12 mouse cellular contexts compared by ENCODE assay signal in genomic region chr13:75088597-75088996, GRCm38 (mm10). TPM values are rescaled to one million over a fixed set of nuclear protein-coding genes. Genes with fewer than 3 reads are reported as not detected.
DNase-seq lines count a peak whose midpoint lies in the region; ATAC-seq and TF ChIP-seq lines count a peak whose summit lies in the region.
"Had no signal": no experiment of that assay in that cellular context is flagged by ENCODE, and none has a peak within 500 bp of the region (broad histone marks: within the 10 kb centered on the region; RNA-seq: fewer than 3 reads in every experiment).

No protein-coding gene starts in this region.

- no peak overlapping the region for H3K4me2 ChIP-seq in limb, embryonic 12.5 days

- H3K4me3 ChIP-seq in limb, embryonic 12.5 days (replicated peaks), result no peak overlapping the region
- no peak overlapping the region for H3K4me3 ChIP-seq in gastrocnemius, adult 2 months

- TF ChIP-seq CTCF in gastrocnemius, adult 2 months (IDR thresholded peaks at IDR 0.05), result no peak

- H3K27me3 ChIP-seq in limb, embryonic 12.5 days, result peaks cover 32% of the 10 kb centered on the region

- no peaks in the 10 kb centered on the region for H3K9me3 ChIP-seq in limb, embryonic 12.5 days
- H3K9me3 ChIP-seq: G1E had no signal

- no peak overlapping the region for H3K27ac ChIP-seq in limb, embryonic 12.5 days
- no peak overlapping the region for H3K27ac ChIP-seq in gastrocnemius, adult 2 months

- H3K36me3 ChIP-seq in limb, embryonic 12.5 days, result no peaks in the 10 kb centered on the region
- H3K36me3 ChIP-seq: G1E had no signal

- peak; percentile 66; the same call in 1 of the 2 replicates for ATAC-seq in limb, embryonic 12.5 days (ENCODE audit: insufficient number of reproducible peaks, insufficient read depth, low FRiP score, low TSS enrichment, low read depth)

- intact Hi-C loops in gastrocnemius, adult 2 months (cut with DNase I), result no loop called here

- H3K9ac ChIP-seq in limb, embryonic 12.5 days (replicated peaks), result no peak overlapping the region

- 21% methylated on average over 6 of the region's 6 CpGs for WGBS in limb, embryonic 12.5 days

- DNase-seq in heart, postnatal 4 days, result peak; percentile 41
- DNase-seq in heart, adult 9 months (ENCODE audit: low spot score in 2 of 2), result no peak
- peak; percentile 50 for DNase-seq in ES-CJ7 (ENCODE audit: low read depth, low spot score)
- peak; percentile 75 for DNase-seq in embryo, embryonic 11 days
- DNase-seq in gastrocnemius, postnatal 25 days, result no peak
- DNase-seq in ovary, adult 18-20 months (ENCODE audit: low spot score), result no peak
- DNase-seq in gastrocnemius, adult 2 months, result no peak
- DNase-seq: cerebellum, adult 11-12 months; layer of hippocampus, adult 9-11 months; right cerebral cortex, postnatal 25 days had no signal

- peaks cover 11% of the 10 kb centered on the region; the same call in 1 of the 2 replicates for H3K4me1 ChIP-seq in limb, embryonic 12.5 days (replicated peaks)

RNA-seq across cellular contexts. Expression of gene Pcsk1, which starts 1.0 kb away (rescaled TPM):
- under 1 TPM; 0.05 to 0.20 TPM for total RNA-seq in heart, postnatal 4 days (2021)
- 0.05 TPM in 2 replicates for polyA plus RNA-seq in limb, embryonic 12.5 days (2016; fragmentation: Nextera tagmentation; extraction: Ambion mirVana)
- under 1 TPM; 0.21 to 0.33 TPM for total RNA-seq in gastrocnemius, postnatal 25 days (2021)
- under 1 TPM; 0.15 to 0.50 TPM for total RNA-seq in gastrocnemius, adult 2 months (2021)
- polyA plus RNA-seq: G1E had no signal

Comparison
In these comparisons a context has a peak if more than half of its experiments do, and no peak if none do; other contexts are left out.
1. DNase-seq: peak in heart, postnatal 4 days (single experiment), ES-CJ7 (single experiment) and embryo, embryonic 11 days (single experiment); none in heart, adult 9 months (0 of 2), gastrocnemius, postnatal 25 days (single experiment), ovary, adult 18-20 months (single experiment) and gastrocnemius, adult 2 months (single experiment).